Mouse (Mus musculus) kidney, embryonic 15.5 days (tissue): Measurements from ENCODE around the gene Foxn3. TPM values are rescaled to one million over a fixed set of nuclear protein-coding genes. Genes with fewer than 3 reads are reported as not detected.

Experiments used
- ATAC-seq: fragments of 200-750 bp; cut with Nextera tagmentation; replicated peaks from 2 replicates; pipeline ENCODE4 v1.8.0; 2017; ENCODE audit warnings: moderate TSS enrichment; ENCODE audit not compliant: low FRiP score
- H3K27ac ChIP-seq: fragments of 300-500 bp; sonication (generic); 2 replicates; pipeline ENCODE4 v1.5.1; 2015; ENCODE audit warnings: mild to moderate bottlenecking, inconsistent platforms
- H3K27me3 ChIP-seq: fragments of 300-500 bp; sonication (generic); 2 replicates; pipeline ENCODE4 v1.6.1; 2015; ENCODE audit warnings: inconsistent platforms
- H3K36me3 ChIP-seq: fragments of 300-500 bp; sonication (generic); 2 replicates; pipeline ENCODE4 v1.6.1; 2015; ENCODE audit warnings: inconsistent platforms
- H3K4me1 ChIP-seq: fragments of 300-500 bp; sonication (generic); 2 replicates; pipeline ENCODE4 v1.6.1; 2015; ENCODE audit warnings: inconsistent platforms
- H3K4me2 ChIP-seq: fragments of 300-500 bp; sonication (generic); 2 replicates; pipeline ENCODE4 v1.6.1; 2015; ENCODE audit warnings: moderate library complexity, mild to moderate bottlenecking, inconsistent platforms
- H3K4me3 ChIP-seq: fragments of 300-500 bp; sonication (generic); replicated peaks from 2 replicates; pipeline ENCODE4 v1.5.1; 2015; ENCODE audit warnings: mild to moderate bottlenecking, inconsistent platforms
- H3K9ac ChIP-seq: fragments of 300-500 bp; sonication (generic); 2 replicates; pipeline ENCODE4 v1.6.1; 2015; ENCODE audit warnings: mild to moderate bottlenecking, inconsistent platforms
- H3K9me3 ChIP-seq: fragments of 300-500 bp; sonication (generic); replicated peaks from 2 replicates; pipeline ENCODE4 v1.6.1; 2016; ENCODE audit warnings: inconsistent platforms
- WGBS: fragments of 180-500 bp; shearing (Covaris S2); methylation state at CpG from one replicate; pipeline ENCODE4 v1.1.7; 2015; ENCODE audit warnings: mixed read lengths; 5-methylcytosine and 5-hydroxymethylcytosine counted together
- polyA plus RNA-seq: library from polyadenylated mRNA; unstranded; fragments of >200 nt; fragmentation: Nextera tagmentation; extraction: Ambion mirVana; gene quantifications from 2 replicates; pipeline ENCODE4 v1.2.1, GENCODE M21; 2015

The Foxn3 gene
- polyA plus RNA-seq, result 60.8 and 65.7 TPM in 2 replicates

DNA sequence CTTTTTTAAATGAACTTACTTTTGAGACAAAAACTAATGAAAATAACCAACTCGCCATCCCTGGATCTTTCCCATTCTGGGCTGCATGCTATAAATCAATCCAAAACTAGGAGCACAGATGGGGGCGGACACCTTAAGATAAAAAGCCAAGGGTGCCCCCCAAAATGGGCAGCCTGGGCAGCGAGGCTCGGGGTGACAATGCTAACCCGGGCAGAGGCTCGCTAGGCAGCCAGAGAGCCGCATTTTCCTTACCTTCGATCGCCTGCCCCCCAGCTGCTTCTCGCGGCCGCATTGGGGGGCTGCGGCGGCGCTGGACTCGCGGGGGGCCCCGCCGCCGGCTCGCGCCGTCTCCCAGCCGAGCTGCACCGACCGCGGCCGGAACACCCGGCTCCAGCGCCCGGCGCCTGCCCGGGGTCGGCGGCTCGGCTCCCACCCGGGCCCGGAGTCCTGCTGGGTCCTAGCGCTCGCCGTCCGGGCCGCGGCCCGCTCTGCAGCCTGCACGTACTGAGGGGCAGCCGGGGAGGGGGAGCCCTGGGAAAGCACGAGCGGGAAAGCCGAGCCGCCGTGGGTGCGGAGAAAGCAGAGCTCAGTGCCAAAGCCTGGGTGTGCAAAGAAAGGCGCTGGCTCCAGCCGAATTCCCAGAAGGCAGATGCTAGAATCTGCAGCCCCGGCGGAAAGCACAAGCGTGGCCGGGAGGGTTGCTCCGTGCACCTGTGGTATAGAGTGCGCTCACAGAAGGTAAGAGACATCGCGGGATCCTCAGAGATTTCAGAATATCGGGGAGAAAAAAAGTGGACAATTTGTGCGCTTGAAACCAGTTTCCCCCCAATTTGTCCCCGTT lies at the start of gene Foxn3:
TSS of gene Foxn3 (minus strand) at position 364 of the 841 bp plus-strand sequence.
- Histone ChIP-seq H3K36me3 (no peaks in the 10 kb centered on the region), H3K4me1 (peaks cover 30% of the 10 kb centered on the region), H3K4me3 (peak within 1 kb of the TSS; percentile 78), H3K9ac (peak within 1 kb of the TSS; percentile 79), H3K27me3 (no peaks in the 10 kb centered on the region), H3K9me3 (no peaks in the 10 kb centered on the region), H3K27ac (peak within 1 kb of the TSS; percentile 85), H3K4me2 (peak within 1 kb of the TSS; percentile 91)
- under 1% methylated on average over 66 of the region's 66 CpGs for WGBS
- peak; percentile 93 for ATAC-seq

GRCm38 (mm10) chr12:99612181-99612871 lies 48.9 kb upstream of the Foxn3 start:
- 52% methylated on average over 9 of the region's 9 CpGs for WGBS
- no peaks in the 10 kb centered on the region for H3K36me3 ChIP-seq
- no peaks in the 10 kb centered on the region for H3K4me1 ChIP-seq
- H3K27me3 ChIP-seq, result 0 out of 2 replicates have a peak, but pooled peaks cover 3% of the 10 kb centered on the region
- H3K4me2 ChIP-seq, result no peak overlapping the region
- no peaks in the 10 kb centered on the region for H3K9me3 ChIP-seq
- H3K27ac ChIP-seq, result no peak overlapping the region
- no peak for ATAC-seq
- no peak overlapping the region for H3K4me3 ChIP-seq
- H3K9ac ChIP-seq, result no peak overlapping the region

DNA sequence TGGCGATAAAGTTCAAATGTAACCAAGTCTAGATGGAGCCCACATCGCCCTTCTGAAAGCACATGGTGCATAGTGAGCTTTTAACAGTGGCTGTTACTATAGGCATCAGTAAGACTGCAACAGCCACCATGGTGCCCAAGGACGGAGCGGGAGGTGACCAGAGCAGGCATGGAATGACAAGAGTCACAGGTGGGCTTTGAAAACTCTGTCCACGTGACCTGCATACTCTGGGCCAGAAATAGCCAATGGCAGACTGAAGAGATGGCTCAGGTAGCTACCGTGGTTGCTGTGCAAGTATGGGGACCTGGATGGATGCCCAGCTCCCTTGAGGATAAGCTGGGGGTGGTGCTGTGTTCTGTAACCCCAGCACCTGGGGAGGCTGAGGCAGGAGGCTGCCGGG lies 47.5 kb upstream of the Foxn3 start:
- H3K4me2 ChIP-seq, result no peak overlapping the region
- 91% methylated on average over 7 of the region's 7 CpGs for WGBS
- H3K4me3 ChIP-seq, result no peak overlapping the region
- H3K9ac ChIP-seq, result no peak overlapping the region
- ATAC-seq, result no peak
- no peaks in the 10 kb centered on the region for H3K9me3 ChIP-seq
- no peaks in the 10 kb centered on the region for H3K36me3 ChIP-seq
- 0 out of 2 replicates have a peak, but pooled peaks cover 3% of the 10 kb centered on the region for H3K27me3 ChIP-seq
- no peak overlapping the region for H3K27ac ChIP-seq
- no peaks in the 10 kb centered on the region for H3K4me1 ChIP-seq

GRCm38 (mm10) chr12:99610069-99610815 lies 46.9 kb upstream of the Foxn3 start:
- 92% methylated on average over 16 of the region's 16 CpGs for WGBS
- 0 out of 2 replicates have a peak, but pooled peaks cover 3% of the 10 kb centered on the region for H3K27me3 ChIP-seq

DNA sequence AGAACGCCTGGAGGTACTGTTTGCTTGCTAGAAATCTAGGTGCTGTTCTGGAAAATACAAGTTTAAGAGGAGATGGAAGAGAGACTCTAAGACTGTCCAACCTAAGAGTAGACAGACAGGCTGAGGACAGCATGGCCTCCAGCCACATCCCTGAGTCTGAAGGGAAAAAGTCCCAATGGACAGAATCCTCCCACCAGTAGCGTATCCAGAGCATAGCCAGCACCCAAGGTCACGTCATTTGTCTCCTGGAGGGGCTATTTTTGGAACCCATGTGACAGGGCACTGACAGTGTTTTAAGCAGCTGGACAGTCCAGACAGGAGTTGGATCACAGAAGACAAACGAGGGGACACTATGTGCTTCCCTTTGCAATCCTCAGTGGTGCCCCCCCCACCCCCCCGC lies 46.3 kb upstream of the Foxn3 start:
- H3K27me3 ChIP-seq, result no peaks in the 10 kb centered on the region
- H3K27ac ChIP-seq, result no peak overlapping the region
- H3K4me3 ChIP-seq, result no peak overlapping the region
- no peaks in the 10 kb centered on the region for H3K36me3 ChIP-seq
- ATAC-seq, result no peak
- H3K9ac ChIP-seq, result no peak overlapping the region
- no peaks in the 10 kb centered on the region for H3K9me3 ChIP-seq
- WGBS, result 77% methylated on average over 5 of the region's 5 CpGs
- H3K4me2 ChIP-seq, result no peak overlapping the region
- H3K4me1 ChIP-seq, result no peaks in the 10 kb centered on the region

More at GRCm38 (mm10) chr12:99610069-99610815, 46.9 kb upstream of the Foxn3 start:
- Histone ChIP-seq H3K4me3 (no peak overlapping the region), H3K4me2 (no peak overlapping the region), H3K27ac (no peak overlapping the region), H3K9ac (no peak overlapping the region), H3K9me3 (no peaks in the 10 kb centered on the region), H3K36me3 (no peaks in the 10 kb centered on the region), H3K4me1 (no peaks in the 10 kb centered on the region)
- ATAC-seq, result no peak

- 76% methylated on average over 10 of the region's 10 CpGs for WGBS
- H3K9ac ChIP-seq, result no peak overlapping the region
- 0 out of 2 replicates have a peak, but pooled peaks cover 3% of the 10 kb centered on the region for H3K27me3 ChIP-seq
- ATAC-seq, result no peak
- no peaks in the 10 kb centered on the region for H3K36me3 ChIP-seq
- H3K4me1 ChIP-seq, result no peaks in the 10 kb centered on the region
- H3K4me2 ChIP-seq, result no peak overlapping the region
- no peak overlapping the region for H3K27ac ChIP-seq
- no peak overlapping the region for H3K4me3 ChIP-seq
- no peaks in the 10 kb centered on the region for H3K9me3 ChIP-seq
Measured at GRCm38 (mm10) chr12:99608279-99608955, 45.0 kb upstream of the Foxn3 start.

DNA sequence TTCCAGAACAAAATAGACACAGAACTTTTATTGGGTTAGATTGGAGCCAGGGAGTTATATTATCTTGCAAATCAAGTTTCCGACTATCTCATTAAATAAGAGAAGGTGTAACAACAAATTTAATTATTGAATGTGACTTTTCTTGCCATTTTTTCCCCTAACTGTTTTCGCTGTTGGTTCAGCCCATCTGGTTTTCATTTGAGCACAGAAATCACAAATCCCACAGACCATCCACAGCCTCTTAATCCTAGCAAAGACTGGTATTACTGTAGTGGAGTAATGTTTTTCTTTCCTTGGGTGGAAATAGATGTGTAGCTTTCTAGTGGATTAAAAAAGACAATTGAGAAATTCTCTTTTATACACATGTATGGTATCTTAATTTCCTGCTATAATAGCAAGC lies 40.0 kb upstream of the Foxn3 start:
- 80% methylated on average over 2 of the region's 2 CpGs for WGBS
- Histone ChIP-seq H3K9ac (no peak overlapping the region), H3K4me1 (no peaks in the 10 kb centered on the region), H3K27ac (no peak overlapping the region), H3K27me3 (0 out of 2 replicates have a peak, but pooled peaks cover 3% of the 10 kb centered on the region), H3K9me3 (no peaks in the 10 kb centered on the region), H3K4me3 (no peak overlapping the region), H3K36me3 (no peaks in the 10 kb centered on the region), H3K4me2 (no peak overlapping the region)
- no peak for ATAC-seq

DNA sequence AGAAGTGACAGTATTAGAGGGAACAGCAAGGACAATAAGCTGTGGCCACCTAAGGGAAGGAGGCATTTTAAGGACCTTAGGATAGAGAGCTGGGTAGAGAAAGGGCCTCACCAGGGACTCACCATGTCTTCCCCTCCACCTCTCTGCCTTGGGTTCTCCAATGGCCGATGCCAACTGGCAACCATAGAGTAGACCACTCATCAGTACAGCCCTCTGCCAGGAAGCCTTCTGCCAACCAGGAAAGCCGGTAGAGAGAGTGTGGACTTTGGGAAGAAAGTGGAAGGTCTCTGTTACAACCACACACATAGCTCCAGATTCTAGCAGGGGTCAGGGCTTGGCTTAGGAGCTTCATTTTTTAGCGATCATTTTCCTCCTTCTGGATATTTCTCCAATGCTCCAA lies 38.5 kb upstream of the Foxn3 start:
- H3K36me3 ChIP-seq, result no peaks in the 10 kb centered on the region
- no peak overlapping the region for H3K4me3 ChIP-seq
- no peak overlapping the region for H3K4me2 ChIP-seq
- WGBS, result 94% methylated on average over 3 of the region's 3 CpGs
- no peaks in the 10 kb centered on the region for H3K9me3 ChIP-seq
- no peak for ATAC-seq
- H3K4me1 ChIP-seq, result no peaks in the 10 kb centered on the region
- no peak overlapping the region for H3K27ac ChIP-seq
- no peak overlapping the region for H3K9ac ChIP-seq
- H3K27me3 ChIP-seq, result 0 out of 2 replicates have a peak, but pooled peaks cover 3% of the 10 kb centered on the region

DNA sequence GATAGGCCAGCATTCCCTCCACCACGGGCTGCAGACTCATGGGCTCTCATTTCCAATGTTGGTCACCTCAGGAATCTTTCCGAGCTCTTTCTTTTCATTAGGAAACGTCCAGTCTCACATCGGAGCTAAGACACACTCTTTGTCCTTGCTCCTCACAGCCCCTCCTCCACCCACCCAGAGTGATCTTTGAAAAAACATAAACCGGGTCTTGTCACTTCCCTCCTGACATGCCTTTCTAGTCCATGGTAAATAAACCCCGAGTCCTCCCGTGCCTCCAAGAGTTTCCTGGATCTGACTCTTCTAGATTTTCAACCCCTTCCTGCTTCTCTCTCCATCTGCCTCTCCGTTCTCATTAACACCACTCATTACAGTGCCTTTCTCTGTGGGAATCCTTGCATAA lies 38.0 kb upstream of the Foxn3 start:
- H3K4me2 ChIP-seq, result no peak overlapping the region
- 41% methylated on average over 8 of the region's 8 CpGs for WGBS
- H3K4me1 ChIP-seq, result no peaks in the 10 kb centered on the region
- H3K9me3 ChIP-seq, result no peaks in the 10 kb centered on the region
- no peak for ATAC-seq
- H3K27ac ChIP-seq, result no peak overlapping the region
- H3K9ac ChIP-seq, result no peak overlapping the region
- 0 out of 2 replicates have a peak, but pooled peaks cover 3% of the 10 kb centered on the region for H3K27me3 ChIP-seq
- H3K36me3 ChIP-seq, result no peaks in the 10 kb centered on the region
- H3K4me3 ChIP-seq, result no peak overlapping the region

- H3K4me1 ChIP-seq, result no peaks in the 10 kb centered on the region
- ATAC-seq, result no peak
- no peaks in the 10 kb centered on the region for H3K9me3 ChIP-seq
- 0 out of 2 replicates have a peak, but pooled peaks cover 3% of the 10 kb centered on the region for H3K27me3 ChIP-seq
- no peak overlapping the region for H3K27ac ChIP-seq
- no peak overlapping the region for H3K9ac ChIP-seq
- WGBS, result 62% methylated on average over 7 of the region's 7 CpGs
- H3K36me3 ChIP-seq, result no peaks in the 10 kb centered on the region
- no peak overlapping the region for H3K4me2 ChIP-seq
- no peak overlapping the region for H3K4me3 ChIP-seq
Measured at GRCm38 (mm10) chr12:99599606-99600005, 36.2 kb upstream of the Foxn3 start.

DNA sequence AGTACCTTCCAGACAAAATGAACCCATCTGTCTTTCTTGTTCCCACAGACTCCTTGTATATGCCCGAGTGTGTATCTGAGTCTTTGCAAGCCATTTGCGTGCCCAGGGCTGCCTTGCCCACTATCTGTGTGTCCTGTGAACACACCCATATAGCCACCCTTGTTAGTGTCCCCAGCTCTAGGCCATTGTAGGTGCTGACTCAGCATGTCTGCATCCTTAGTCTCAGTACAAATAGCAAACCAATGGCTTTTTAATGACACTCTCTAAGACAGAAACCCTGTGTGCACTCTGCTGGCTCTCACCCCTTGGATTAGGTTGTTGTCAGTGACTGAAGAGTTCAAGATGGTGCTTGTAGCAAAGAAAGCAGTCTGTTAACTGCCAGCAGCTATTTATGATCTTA lies 33.0 kb upstream of the Foxn3 start:
- Histone ChIP-seq H3K36me3 (no peaks in the 10 kb centered on the region), H3K4me1 (no peaks in the 10 kb centered on the region), H3K9ac (no peak overlapping the region), H3K27me3 (no peaks in the 10 kb centered on the region), H3K27ac (no peak overlapping the region), H3K9me3 (no peaks in the 10 kb centered on the region), H3K4me3 (no peak overlapping the region), H3K4me2 (no peak overlapping the region)
- no peak for ATAC-seq
- 85% methylated on average over 2 of the region's 2 CpGs for WGBS
